ENCODE assay signal across 15 mouse cellular contexts in the genomic region with DNA sequence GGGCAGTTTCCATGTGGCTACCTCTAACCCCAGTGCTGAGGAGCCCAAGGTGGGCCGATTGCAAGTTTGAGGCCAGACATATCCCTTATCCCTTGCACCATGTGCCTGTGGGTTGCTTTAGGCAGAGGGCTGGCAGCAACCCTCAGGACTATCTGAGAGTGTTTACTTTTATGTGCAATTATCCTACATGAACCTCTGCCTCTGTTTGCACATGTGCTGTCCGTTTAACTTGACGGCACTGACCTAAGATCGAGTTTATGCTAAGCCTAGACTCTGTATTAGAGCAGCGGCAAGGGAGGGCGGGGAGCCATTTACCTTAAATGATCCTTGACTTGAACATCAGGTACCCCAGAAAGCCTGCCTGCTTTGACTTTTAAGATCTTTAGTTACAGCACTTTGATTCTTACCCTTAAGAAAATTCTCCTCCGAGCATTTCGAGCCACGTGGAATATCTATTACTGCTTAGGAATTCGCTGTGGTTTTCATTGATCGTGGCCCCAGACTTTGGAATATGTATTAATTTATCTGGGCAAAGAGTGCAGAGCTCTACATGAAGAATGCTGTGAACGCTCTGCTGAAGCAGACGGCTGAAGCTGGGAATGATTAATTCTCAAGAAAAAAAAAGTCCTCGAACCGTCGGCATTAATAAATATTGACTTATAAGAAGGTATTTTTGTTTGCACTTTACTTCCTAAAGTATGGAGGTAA. TPM values are rescaled to one million over a fixed set of nuclear protein-coding genes. Genes with fewer than 3 reads are reported as not detected.
DNase-seq lines count a peak whose midpoint lies in the region; ATAC-seq lines count a peak whose summit lies in the region.
"Had no signal": no experiment of that assay in that cellular context is flagged by ENCODE, and none has a peak within 500 bp of the region (broad histone marks: within the 10 kb centered on the region; RNA-seq: fewer than 3 reads in every experiment).

No protein-coding gene starts in this region.

- H3K9me3 ChIP-seq in kidney, embryonic 14.5 days (ENCODE audit: control insufficient read depth, low read length) = no peaks in the 10 kb centered on the region
- H3K9me3 ChIP-seq in embryonic facial prominence, embryonic 14.5 days (ENCODE audit: control insufficient read depth, low read length) = no peaks in the 10 kb centered on the region
- H3K9me3 ChIP-seq in limb, embryonic 13.5 days = no peaks in the 10 kb centered on the region
- H3K9me3 ChIP-seq in stomach, embryonic 15.5 days = no peaks in the 10 kb centered on the region
- no peaks in the 10 kb centered on the region for H3K9me3 ChIP-seq in neural tube, embryonic 15.5 days (replicated peaks)

- no peak overlapping the region for H3K4me3 ChIP-seq in kidney, embryonic 14.5 days (ENCODE audit: low read length)
- H3K4me3 ChIP-seq in embryonic facial prominence, embryonic 14.5 days (ENCODE audit: low read depth, low read length) = no peak overlapping the region
- no peak overlapping the region for H3K4me3 ChIP-seq in limb, embryonic 13.5 days
- H3K4me3 ChIP-seq in stomach, embryonic 15.5 days (replicated peaks) = no peak overlapping the region
- no peak overlapping the region for H3K4me3 ChIP-seq in neural tube, embryonic 15.5 days (replicated peaks)

- WGBS in kidney, embryonic 14.5 days = 55% methylated on average over 16 of the region's 16 CpGs
- 32% methylated on average over 16 of the region's 16 CpGs for WGBS in embryonic facial prominence, embryonic 14.5 days
- 41% methylated on average over 16 of the region's 16 CpGs for WGBS in limb, embryonic 13.5 days
- 24% methylated on average over 16 of the region's 16 CpGs for WGBS in stomach, embryonic 15.5 days
- 78% methylated on average over 16 of the region's 16 CpGs for WGBS in neural tube, embryonic 15.5 days

- H3K36me3 ChIP-seq in kidney, embryonic 14.5 days (ENCODE audit: control insufficient read depth, insufficient read depth, low read length) = no peaks in the 10 kb centered on the region
- no peaks in the 10 kb centered on the region for H3K36me3 ChIP-seq in embryonic facial prominence, embryonic 14.5 days (ENCODE audit: control insufficient read depth, insufficient read depth, low read length)
- no peaks in the 10 kb centered on the region for H3K36me3 ChIP-seq in limb, embryonic 13.5 days
- no peaks in the 10 kb centered on the region for H3K36me3 ChIP-seq in stomach, embryonic 15.5 days
- H3K36me3 ChIP-seq in neural tube, embryonic 15.5 days = no peaks in the 10 kb centered on the region

- peaks cover 28% of the 10 kb centered on the region for H3K4me1 ChIP-seq in kidney, embryonic 14.5 days (ENCODE audit: control insufficient read depth, insufficient read depth, low read length)
- H3K4me1 ChIP-seq in embryonic facial prominence, embryonic 14.5 days (ENCODE audit: control insufficient read depth, insufficient read depth, low read length) = peaks cover 32% of the 10 kb centered on the region
- H3K4me1 ChIP-seq in limb, embryonic 13.5 days = peaks cover 39% of the 10 kb centered on the region
- peaks cover 48% of the 10 kb centered on the region for H3K4me1 ChIP-seq in stomach, embryonic 15.5 days
- peaks cover 4% of the 10 kb centered on the region; the same call in 1 of the 2 replicates for H3K4me1 ChIP-seq in neural tube, embryonic 15.5 days

- H3K4me2 ChIP-seq in kidney, embryonic 14.5 days (replicated peaks; ENCODE audit: low read depth, low read length) = 0 out of 2 replicates have a peak overlapping the region, but pooled peaks have one; percentile 5
- H3K4me2 ChIP-seq in embryonic facial prominence, embryonic 14.5 days (ENCODE audit: low read depth, low read length) = peak overlapping the region; percentile 33
- peak overlapping the region; percentile 35 for H3K4me2 ChIP-seq in limb, embryonic 13.5 days (replicated peaks)
- H3K4me2 ChIP-seq in stomach, embryonic 15.5 days = peak overlapping the region; percentile 1
- H3K4me2 ChIP-seq in neural tube, embryonic 15.5 days = no peak overlapping the region

- no peaks in the 10 kb centered on the region for H3K27me3 ChIP-seq in kidney, embryonic 14.5 days (ENCODE audit: control insufficient read depth, insufficient read depth, low read length)
- no peaks in the 10 kb centered on the region for H3K27me3 ChIP-seq in embryonic facial prominence, embryonic 14.5 days (replicated peaks; ENCODE audit: control insufficient read depth, insufficient read depth, low read length)
- no peaks in the 10 kb centered on the region for H3K27me3 ChIP-seq in limb, embryonic 13.5 days
- H3K27me3 ChIP-seq in stomach, embryonic 15.5 days (replicated peaks) = no peaks in the 10 kb centered on the region
- H3K27me3 ChIP-seq in neural tube, embryonic 15.5 days (replicated peaks) = no peaks in the 10 kb centered on the region

- no peak overlapping the region for H3K9ac ChIP-seq in kidney, embryonic 14.5 days (ENCODE audit: low read depth, low read length)
- no peak overlapping the region for H3K9ac ChIP-seq in embryonic facial prominence, embryonic 14.5 days (ENCODE audit: low read depth, low read length)
- H3K9ac ChIP-seq in limb, embryonic 13.5 days = no peak overlapping the region
- no peak overlapping the region for H3K9ac ChIP-seq in stomach, embryonic 15.5 days
- no peak overlapping the region for H3K9ac ChIP-seq in neural tube, embryonic 15.5 days (replicated peaks)
- H3K9ac ChIP-seq: forebrain, postnatal 0 days had no signal

- ATAC-seq in kidney, embryonic 14.5 days (ENCODE audit: low FRiP score, low TSS enrichment) = no peak
- ATAC-seq in embryonic facial prominence, embryonic 14.5 days (ENCODE audit: low read depth) = no peak
- ATAC-seq in limb, embryonic 13.5 days (ENCODE audit: low FRiP score, low read depth) = 0 out of 2 replicates have a peak, but pooled peaks have one; percentile 20
- peak; percentile 17; the same call in 1 of the 2 replicates for ATAC-seq in stomach, embryonic 15.5 days (ENCODE audit: insufficient read depth, low FRiP score, low read depth)
- ATAC-seq in erythroblast, adult 5-6 weeks (replicated peaks; ENCODE audit: low FRiP score, poor library complexity, severe bottlenecking) = no peak
- ATAC-seq in neural tube, embryonic 15.5 days (ENCODE audit: low FRiP score) = no peak
- ATAC-seq: activated CD4-positive, CD25-positive, alpha-beta regulatory T cell, adult 4 months; forebrain, postnatal 0 days had no signal

- H3K27ac ChIP-seq in kidney, embryonic 14.5 days (ENCODE audit: low read depth, low read length) = no peak overlapping the region
- H3K27ac ChIP-seq in embryonic facial prominence, embryonic 14.5 days (replicated peaks; ENCODE audit: low read depth, low read length) = peak overlapping the region; percentile 36
- peak overlapping the region; percentile 65 for H3K27ac ChIP-seq in limb, embryonic 13.5 days
- H3K27ac ChIP-seq in stomach, embryonic 15.5 days = peak overlapping the region; percentile 88
- H3K27ac ChIP-seq in neural tube, embryonic 15.5 days (replicated peaks) = no peak overlapping the region
- H3K27ac ChIP-seq: macrophage had no signal

- no peak for DNase-seq in kidney, adult 11 months
- DNase-seq in embryonic facial prominence, embryonic 14.5 days (ENCODE audit: low spot score) = peak; percentile 81
- DNase-seq in right cerebral cortex, adult 18-20 months = no peak
- DNase-seq: cerebellum, adult 9-11 months; forebrain, postnatal 0 days; heart, postnatal 10 days; right cerebral cortex, postnatal 4 days; thymus, adult 18-20 months had no signal

RNA-seq across cellular contexts. Expression of gene Myo1e, which starts 33.7 kb away (rescaled TPM):
- polyA plus RNA-seq in kidney, embryonic 14.5 days (2014; fragmentation: Nextera tagmentation; extraction: Ambion mirVana) = 10.6 and 20.6 TPM in 2 replicates
- polyA plus RNA-seq in embryonic facial prominence, embryonic 14.5 days (2014; fragmentation: Nextera tagmentation; extraction: Ambion mirVana) = 19.3 and 22.4 TPM in 2 replicates
- polyA plus RNA-seq in limb, embryonic 13.5 days (2015; fragmentation: Nextera tagmentation; extraction: Ambion mirVana) = 22.2 and 23.7 TPM in 2 replicates
- polyA plus RNA-seq in stomach, embryonic 15.5 days (2015; fragmentation: Nextera tagmentation; extraction: Ambion mirVana) = 24.2 and 28.2 TPM in 2 replicates
- not detected in 2 replicates for total RNA-seq in erythroblast, adult 5-6 weeks (2015; ENCODE audit: low replicate concordance)
- not detected in 2 replicates for total RNA-seq in erythroblast, adult 5-6 weeks (2017; ENCODE audit: low replicate concordance)
- polyA plus RNA-seq in neural tube, embryonic 15.5 days (2015; fragmentation: Nextera tagmentation; extraction: Ambion mirVana) = 5.3 and 8.9 TPM in 2 replicates

Comparison
In these comparisons a context has a peak if more than half of its experiments do, and no peak if none do; other contexts are left out.
1. ATAC-seq: peak in limb, embryonic 13.5 days (single experiment) and stomach, embryonic 15.5 days (single experiment); none in kidney, embryonic 14.5 days (single experiment), embryonic facial prominence, embryonic 14.5 days (single experiment), erythroblast, adult 5-6 weeks (single experiment) and neural tube, embryonic 15.5 days (single experiment).
2. H3K27ac ChIP-seq: peak in embryonic facial prominence, embryonic 14.5 days (single experiment), limb, embryonic 13.5 days (single experiment) and stomach, embryonic 15.5 days (single experiment); none in kidney, embryonic 14.5 days (single experiment) and neural tube, embryonic 15.5 days (single experiment).